Mouse (Mus musculus) embryonic facial prominence, embryonic 14.5 days (tissue): ENCODE data around the gene Nos1. TPM values are rescaled to one million over a fixed set of nuclear protein-coding genes. Genes with fewer than 3 reads are reported as not detected.
"Not testable (repeated sequence)": the region's sequence is repeated elsewhere in the genome, so short reads cannot be mapped to it uniquely, and the experiment has no call there.

Source experiments
- ATAC-seq: fragments of 200-750 bp; cut with Nextera tagmentation; 2 replicates; pipeline ENCODE4 v1.8.0; 2017; ENCODE audit warnings: low read depth, moderate number of reproducible peaks, moderate TSS enrichment
- DNase-seq: peaks from one replicate; pipeline ENCODE4 v3.0.0-alpha.2; 2015; ENCODE audit warnings: low spot score
- H3K27ac ChIP-seq: fragments of 300-500 bp; sonication (generic); replicated peaks from 2 replicates; pipeline ENCODE4 v1.5.1; 2014; ENCODE audit warnings: low read depth, mild to moderate bottlenecking, low read length, moderate library complexity
- H3K27me3 ChIP-seq: fragments of 300-500 bp; sonication (generic); replicated peaks from 2 replicates; pipeline ENCODE4 v1.6.1; 2014; ENCODE audit warnings: low read length; ENCODE audit not compliant: control insufficient read depth, insufficient read depth
- H3K36me3 ChIP-seq: fragments of 300-500 bp; sonication (generic); 2 replicates; pipeline ENCODE4 v1.6.1; 2014; ENCODE audit warnings: low read length, mixed read lengths; ENCODE audit not compliant: control insufficient read depth, insufficient read depth
- H3K4me1 ChIP-seq: fragments of 300-500 bp; sonication (generic); 2 replicates; pipeline ENCODE4 v1.6.1; 2014; ENCODE audit warnings: antibody characterized with exemption, low read length; ENCODE audit not compliant: control insufficient read depth, insufficient read depth
- H3K4me2 ChIP-seq: fragments of 300-500 bp; sonication (generic); 2 replicates; pipeline ENCODE4 v1.6.1; 2014; ENCODE audit warnings: low read depth, mild to moderate bottlenecking, low read length, moderate library complexity, mixed read lengths
- H3K4me3 ChIP-seq: fragments of 300-500 bp; sonication (generic); 2 replicates; pipeline ENCODE4 v1.5.1; 2014; ENCODE audit warnings: low read depth, mild to moderate bottlenecking, low read length
- H3K9ac ChIP-seq: fragments of 300-500 bp; sonication (generic); 2 replicates; pipeline ENCODE4 v1.6.1; 2014; ENCODE audit warnings: low read depth, mild to moderate bottlenecking, low read length, moderate library complexity, mixed read lengths
- H3K9me3 ChIP-seq: fragments of 300-500 bp; sonication (generic); 2 replicates; pipeline ENCODE4 v1.6.1; 2016; ENCODE audit warnings: low read length; ENCODE audit not compliant: control insufficient read depth
- WGBS: fragments of 180-500 bp; shearing (Covaris S2); extraction: QIAGEN DNeasy Blood & Tissue Kit; methylation state at CpG from one replicate; pipeline ENCODE4 v1.1.7; 2014; 5-methylcytosine and 5-hydroxymethylcytosine counted together
- polyA plus RNA-seq: library from polyadenylated mRNA; unstranded; fragments of >200 nt; fragmentation: Nextera tagmentation; extraction: Ambion mirVana; gene quantifications from 2 replicates; pipeline ENCODE4 v1.2.1, GENCODE M21; 2014

The Nos1 gene
- polyA plus RNA-seq, 1 experiment from 2014 or later = 2.5 TPM

GRCm38 (mm10) chr5:117873807-117874206 lies 93.0 kb downstream of the Nos1 start:
- H3K4me1 ChIP-seq = no peaks in the 10 kb centered on the region
- 79% methylated on average over 8 of the region's 8 CpGs for whole genome bisulfite sequencing
- no peak overlapping the region for H3K27ac ChIP-seq
- ATAC-seq (no peak), DNase-seq (no peak)
- H3K9ac ChIP-seq = no peak overlapping the region
- H3K9me3 ChIP-seq = no peaks in the 10 kb centered on the region
- no peaks in the 10 kb centered on the region for H3K36me3 ChIP-seq
- H3K27me3 ChIP-seq = no peaks in the 10 kb centered on the region; the same call in 1 of the 2 replicates
- H3K4me2 ChIP-seq = no peak overlapping the region
- no peak overlapping the region for H3K4me3 ChIP-seq

- no peak overlapping the region for H3K4me3 ChIP-seq
- H3K36me3 ChIP-seq = no peaks in the 10 kb centered on the region
- no peak overlapping the region for H3K27ac ChIP-seq
- H3K4me1 ChIP-seq = no peaks in the 10 kb centered on the region
- ATAC-seq (no peak), DNase-seq (no peak)
- no peaks in the 10 kb centered on the region for H3K9me3 ChIP-seq
- H3K27me3 ChIP-seq = no peaks in the 10 kb centered on the region; the same call in 1 of the 2 replicates
- H3K4me2 ChIP-seq = no peak overlapping the region
- WGBS = 86% methylated on average over 7 of the region's 7 CpGs
- no peak overlapping the region for H3K9ac ChIP-seq
Observed at GRCm38 (mm10) chr5:117874236-117874635, 93.4 kb downstream of the Nos1 start.

DNA sequence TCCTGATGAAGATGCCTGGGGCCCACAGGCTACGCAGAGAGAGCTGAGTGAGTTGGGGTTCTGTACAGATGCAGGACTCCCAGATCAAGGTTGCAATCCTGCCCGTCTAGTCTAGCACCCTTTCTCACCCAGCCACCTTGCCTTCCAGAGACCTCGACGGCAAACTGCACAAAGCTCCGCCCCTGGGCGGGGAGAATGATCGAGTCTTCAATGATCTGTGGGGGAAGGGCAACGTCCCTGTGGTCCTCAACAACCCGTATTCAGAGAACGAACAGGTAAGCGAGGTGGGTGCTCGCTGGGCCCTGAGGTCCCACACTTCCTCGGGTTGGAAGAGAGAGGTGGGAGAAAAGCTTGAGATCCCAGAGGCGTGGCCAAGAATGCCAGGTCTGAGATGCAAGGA lies 98.3 kb downstream of the Nos1 start:
- Histone ChIP-seq H3K9ac (no peak overlapping the region), H3K36me3 (no peaks in the 10 kb centered on the region), H3K4me1 (no peaks in the 10 kb centered on the region), H3K27me3 (no peaks in the 10 kb centered on the region), H3K4me2 (no peak overlapping the region), H3K9me3 (no peaks in the 10 kb centered on the region), H3K4me3 (no peak overlapping the region), H3K27ac (no peak overlapping the region)
- 42% methylated on average over 14 of the region's 14 CpGs for WGBS
- no peak for ATAC-seq
- DNase-seq = no peak

- Histone ChIP-seq H3K27me3 (no peaks in the 10 kb centered on the region), H3K4me1 (no peaks in the 10 kb centered on the region), H3K9me3 (no peaks in the 10 kb centered on the region), H3K36me3 (no peaks in the 10 kb centered on the region), H3K9ac (no peak overlapping the region), H3K27ac (no peak overlapping the region), H3K4me2 (no peak overlapping the region), H3K4me3 (no peak overlapping the region)
- WGBS = 80% methylated on average over 9 of the region's 9 CpGs
- no peak for DNase-seq
- ATAC-seq = no peak
Observed at GRCm38 (mm10) chr5:117880916-117881555, 100.2 kb downstream of the Nos1 start.

- not testable (repeated sequence) for H3K36me3 ChIP-seq, H3K27ac ChIP-seq, H3K4me3 ChIP-seq, DNase-seq, H3K27me3 ChIP-seq, H3K4me1 ChIP-seq, H3K4me2 ChIP-seq, ATAC-seq, H3K9me3 ChIP-seq, H3K9ac ChIP-seq
- WGBS = 58% methylated on average over 1 of the region's 1 CpGs
Observed at GRCm38 (mm10) chr5:117882411-117882810, 101.6 kb downstream of the Nos1 start.

DNA sequence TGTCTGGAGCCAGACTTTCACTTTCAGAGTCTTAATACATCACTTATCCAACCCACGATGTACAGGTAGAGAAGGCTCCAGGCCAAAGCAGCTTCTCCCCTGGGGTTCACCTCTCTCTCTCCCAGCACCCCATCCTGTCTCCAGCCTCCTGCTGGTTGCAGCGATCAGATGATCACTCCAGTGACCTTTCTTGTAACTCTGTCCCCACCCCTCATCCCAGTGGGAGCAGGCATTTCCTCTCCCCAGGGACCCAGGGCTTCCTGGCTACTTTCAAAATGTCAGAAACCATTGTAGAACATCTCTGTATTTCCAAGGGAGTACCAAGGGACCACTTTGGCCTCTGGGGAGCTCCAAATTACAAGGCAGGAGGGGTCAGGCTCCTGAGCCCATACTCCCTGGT lies 104.2 kb downstream of the Nos1 start:
- Histone ChIP-seq H3K4me1 (no peaks in the 10 kb centered on the region), H3K27me3 (no peaks in the 10 kb centered on the region), H3K27ac (no peak overlapping the region), H3K4me2 (no peak overlapping the region), H3K4me3 (no peak overlapping the region), H3K9me3 (no peaks in the 10 kb centered on the region), H3K9ac (no peak overlapping the region), H3K36me3 (no peaks in the 10 kb centered on the region)
- no peak for ATAC-seq
- no peak for DNase-seq
- 52% methylated on average over 2 of the region's 2 CpGs for WGBS

- Histone ChIP-seq H3K4me1 (no peaks in the 10 kb centered on the region), H3K27ac (no peak overlapping the region), H3K4me2 (no peak overlapping the region), H3K9ac (no peak overlapping the region), H3K9me3 (no peaks in the 10 kb centered on the region), H3K27me3 (no peaks in the 10 kb centered on the region), H3K36me3 (no peaks in the 10 kb centered on the region), H3K4me3 (no peak overlapping the region)
- ATAC-seq = no peak
- WGBS = 64% methylated on average over 3 of the region's 3 CpGs
- DNase-seq = no peak
Observed at GRCm38 (mm10) chr5:117888126-117888525, 107.3 kb downstream of the Nos1 start.

- no peak for ATAC-seq
- Histone ChIP-seq H3K4me2 (no peak overlapping the region), H3K4me1 (no peaks in the 10 kb centered on the region), H3K9ac (no peak overlapping the region), H3K36me3 (no peaks in the 10 kb centered on the region), H3K27ac (no peak overlapping the region), H3K4me3 (no peak overlapping the region), H3K27me3 (no peaks in the 10 kb centered on the region), H3K9me3 (no peaks in the 10 kb centered on the region)
- peak; percentile 58 for DNase-seq
- WGBS = 32% methylated on average over 6 of the region's 6 CpGs
Observed at GRCm38 (mm10) chr5:117888946-117889345, 108.1 kb downstream of the Nos1 start.

- Histone ChIP-seq H3K9me3 (no peaks in the 10 kb centered on the region), H3K4me2 (no peak overlapping the region), H3K4me1 (no peaks in the 10 kb centered on the region), H3K27ac (no peak overlapping the region), H3K9ac (no peak overlapping the region), H3K36me3 (no peaks in the 10 kb centered on the region), H3K4me3 (no peak overlapping the region), H3K27me3 (no peaks in the 10 kb centered on the region)
- ATAC-seq = no peak; the same call in 1 of the 2 replicates
- DNase-seq = peak; percentile 5
- WGBS = 55% methylated on average over 8 of the region's 8 CpGs
Observed at GRCm38 (mm10) chr5:117889571-117889970, 108.7 kb downstream of the Nos1 start.
